Mouse (Mus musculus) frontal cortex, adult (tissue): ENCODE results near the gene Shroom3.

ENCODE experiments used
- ATAC-seq: cut with Nextera tagmentation; 2 replicates; pipeline ENCODE4 v1.9.2; 2017; ENCODE audit warnings: mild to moderate bottlenecking, moderate library complexity, mixed read lengths; ENCODE audit not compliant: low TSS enrichment

Shroom3 gene

DNA sequence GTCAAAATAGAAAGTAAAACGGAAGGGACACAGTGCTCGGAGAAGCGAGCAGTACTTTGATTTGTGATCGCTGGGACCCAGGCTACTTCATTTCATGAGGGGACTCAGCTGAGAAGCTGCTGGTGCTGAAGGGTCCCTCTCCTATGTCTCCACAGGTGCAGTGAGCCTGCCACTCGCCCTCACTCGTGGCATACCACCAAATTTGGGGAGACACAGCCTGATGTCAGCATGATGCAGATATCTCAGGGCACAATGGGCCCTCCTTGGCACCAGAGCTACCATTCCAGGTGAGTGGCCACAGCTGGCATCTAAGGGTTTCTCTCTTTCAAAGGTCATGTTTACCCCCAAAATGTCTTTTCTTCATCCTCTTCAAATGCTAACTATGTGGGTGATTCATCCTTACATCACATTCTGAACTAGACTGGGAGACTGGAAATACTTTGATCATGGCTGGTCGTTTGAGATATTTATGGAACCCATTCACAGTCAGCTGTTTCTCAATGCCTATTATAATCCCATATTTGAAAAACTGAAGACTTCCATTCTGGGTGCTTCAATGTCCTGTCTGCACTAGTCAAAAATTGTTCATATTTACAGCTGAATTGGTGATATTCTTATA, 250.5 kb downstream of the Shroom3 start:
- ATAC-seq: peak; percentile 50; the same call in 1 of the 2 replicates

DNA sequence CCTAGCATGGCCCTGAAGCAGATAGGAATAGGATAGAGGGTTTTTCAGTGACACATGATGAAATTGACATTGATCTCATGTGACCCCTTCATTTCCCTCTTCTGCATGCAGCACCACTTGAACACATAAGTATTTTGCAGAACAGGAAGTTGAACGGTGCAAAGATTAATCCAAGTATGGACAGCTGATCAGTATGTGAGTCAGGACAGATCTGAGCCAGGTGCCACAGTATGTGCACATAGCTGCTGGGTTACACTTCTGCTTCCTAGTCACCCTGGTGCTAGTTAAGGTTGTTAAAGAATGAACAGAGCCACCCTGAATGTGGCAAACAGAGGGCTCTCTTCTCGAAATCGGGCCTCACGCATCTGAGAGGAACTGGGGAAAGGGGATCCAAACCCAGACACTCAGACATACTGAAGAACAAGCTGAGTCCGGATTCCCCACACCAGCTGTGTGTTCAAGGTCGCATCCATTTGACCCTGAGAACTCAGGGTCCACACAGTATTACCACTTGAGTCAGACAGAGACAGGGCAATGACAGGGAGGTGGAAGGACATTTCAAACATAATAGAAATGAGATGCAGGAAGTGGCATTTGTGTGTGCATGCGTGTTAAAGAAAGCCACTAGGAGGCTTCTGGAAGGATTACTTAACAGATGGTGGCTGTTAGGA, 251.2 kb downstream of the Shroom3 start:
- no peak for ATAC-seq

DNA sequence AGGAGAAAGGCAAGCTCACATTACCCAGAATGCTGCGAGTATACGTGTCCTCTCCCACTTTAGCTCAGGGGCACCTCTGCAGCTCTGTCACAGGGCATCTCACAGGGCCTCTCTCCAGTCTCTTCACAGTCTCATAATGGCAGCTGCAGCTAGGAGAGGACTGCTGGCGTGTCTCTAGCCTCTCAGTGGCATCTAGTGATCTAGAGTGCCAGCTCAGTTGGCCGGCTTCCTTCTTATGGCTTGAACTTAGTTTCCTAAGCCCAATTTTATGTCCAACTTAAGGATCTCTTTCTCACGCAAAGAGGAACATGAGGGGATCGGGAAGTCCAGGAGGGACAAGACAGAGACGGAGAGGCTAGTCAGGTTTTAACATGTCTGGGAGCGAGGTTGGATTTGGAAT, 252.6 kb downstream of the Shroom3 start:
- ATAC-seq: no peak

DNA sequence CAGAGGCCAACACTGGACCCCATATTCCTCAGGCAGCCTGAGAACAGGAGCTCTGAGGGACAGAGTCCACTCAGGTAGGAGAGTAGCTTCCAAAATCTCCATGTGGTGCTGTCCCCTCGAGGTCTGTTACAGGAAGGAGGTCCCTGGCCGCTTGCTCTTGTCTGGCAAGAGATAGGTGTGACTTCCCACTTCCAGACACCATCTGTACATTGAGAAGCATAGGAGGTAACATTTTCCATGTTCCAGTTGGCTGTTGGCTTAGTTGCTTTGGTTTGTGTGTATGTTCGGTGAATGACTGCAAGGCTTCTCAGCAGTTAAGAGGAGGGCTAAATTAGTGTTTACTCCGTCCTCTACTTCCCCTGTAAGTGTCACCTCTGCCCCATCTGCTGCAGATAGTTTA, 254.5 kb downstream of the Shroom3 start:
- peak; percentile 69 for ATAC-seq

DNA sequence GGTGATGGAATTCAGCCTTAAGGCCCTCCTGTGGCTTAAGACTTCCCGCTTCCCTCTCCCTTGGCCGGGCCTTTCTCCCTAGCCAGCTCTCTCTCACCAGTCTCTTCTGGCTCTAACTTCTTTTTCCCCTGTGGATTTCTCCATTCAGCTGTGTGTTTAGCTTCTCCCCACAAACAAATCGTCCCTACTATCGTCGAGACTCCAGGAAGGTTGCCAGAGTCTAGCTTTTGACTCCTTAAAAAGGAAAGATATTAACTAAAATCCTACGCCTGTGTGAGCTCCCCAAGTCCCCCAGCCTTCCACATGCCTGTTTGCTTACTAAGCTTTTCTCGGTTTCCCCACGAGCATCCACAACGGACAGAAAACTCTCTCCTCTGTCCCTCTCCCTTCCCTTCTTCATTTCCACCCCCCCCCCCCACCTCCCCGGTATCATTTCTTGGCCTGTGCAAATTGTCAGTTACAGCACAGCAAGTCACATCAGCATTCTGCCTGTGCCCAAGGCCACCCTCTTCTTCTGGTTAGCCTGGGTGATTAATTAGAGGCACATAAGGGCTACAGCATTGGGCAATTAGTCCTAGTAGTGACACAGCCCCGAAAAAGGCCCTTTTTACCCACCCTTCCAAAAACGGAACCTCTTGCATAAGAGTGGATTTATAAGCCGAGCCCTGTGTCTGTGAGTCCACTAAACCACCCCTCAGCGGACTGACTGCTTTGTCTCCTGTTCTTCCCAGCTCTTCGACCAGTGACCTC, 256.2 kb downstream of the Shroom3 start:
- no peak for ATAC-seq

DNA sequence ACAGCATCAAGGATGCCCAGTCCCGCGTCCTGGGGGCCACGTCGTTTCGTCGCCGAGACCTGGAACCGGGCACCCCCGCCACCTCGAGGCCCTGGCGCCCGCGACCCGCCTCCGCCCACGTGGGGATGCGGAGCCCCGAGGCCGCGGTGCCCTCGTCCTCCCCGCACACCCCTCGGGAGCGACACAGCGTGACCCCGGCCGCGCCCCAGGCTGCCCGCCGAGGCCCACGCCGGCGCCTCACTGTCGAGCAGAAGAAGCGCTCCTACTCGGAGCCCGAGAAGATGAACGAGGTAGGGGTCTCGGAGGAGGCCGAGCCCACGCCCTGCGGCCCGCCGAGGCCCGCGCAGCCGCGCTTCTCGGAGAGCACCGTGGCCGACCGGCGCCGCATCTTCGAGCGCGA, 258.9 kb downstream of the Shroom3 start:
- no peak for ATAC-seq

DNA sequence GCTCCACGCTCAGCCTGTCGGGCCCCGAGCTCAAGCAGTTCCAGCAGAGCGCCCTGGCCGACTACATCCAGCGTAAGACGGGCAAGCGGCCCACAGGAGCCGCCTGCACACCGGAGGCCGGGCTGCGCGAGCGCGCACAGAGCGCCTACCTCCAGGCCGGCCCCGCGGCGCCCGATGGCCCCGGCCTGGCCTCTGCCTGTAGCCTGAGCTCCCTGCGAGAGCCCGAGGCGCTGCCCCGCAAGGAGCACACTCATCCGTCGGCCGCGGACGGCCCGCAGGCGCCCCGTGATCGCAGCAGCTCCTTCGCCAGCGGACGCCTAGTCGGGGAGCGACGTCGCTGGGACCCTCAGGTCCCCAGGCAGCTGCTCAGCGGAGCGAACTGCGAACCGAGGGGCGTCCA, 259.3 kb downstream of the Shroom3 start:
- no peak for ATAC-seq

DNA sequence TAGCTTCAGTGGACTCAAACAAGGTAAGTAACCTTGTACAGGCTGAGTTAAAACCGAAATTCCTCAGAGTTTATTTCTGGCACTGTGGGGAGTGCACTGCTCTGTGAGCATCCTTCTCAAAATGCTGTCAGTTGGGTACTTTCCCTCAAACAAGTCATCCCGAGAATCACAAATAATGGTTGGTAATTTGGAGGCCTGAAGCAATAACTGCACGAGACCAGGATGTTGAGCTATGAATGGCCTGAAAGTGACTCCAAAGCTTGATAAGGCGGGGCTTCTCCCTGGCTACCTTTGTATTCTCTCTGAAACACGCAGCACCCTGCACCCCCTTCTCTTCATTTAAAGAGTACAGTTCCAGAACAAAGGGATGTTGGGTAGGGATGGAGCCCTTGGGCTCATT, 261.6 kb downstream of the Shroom3 start:
- ATAC-seq: no peak

DNA sequence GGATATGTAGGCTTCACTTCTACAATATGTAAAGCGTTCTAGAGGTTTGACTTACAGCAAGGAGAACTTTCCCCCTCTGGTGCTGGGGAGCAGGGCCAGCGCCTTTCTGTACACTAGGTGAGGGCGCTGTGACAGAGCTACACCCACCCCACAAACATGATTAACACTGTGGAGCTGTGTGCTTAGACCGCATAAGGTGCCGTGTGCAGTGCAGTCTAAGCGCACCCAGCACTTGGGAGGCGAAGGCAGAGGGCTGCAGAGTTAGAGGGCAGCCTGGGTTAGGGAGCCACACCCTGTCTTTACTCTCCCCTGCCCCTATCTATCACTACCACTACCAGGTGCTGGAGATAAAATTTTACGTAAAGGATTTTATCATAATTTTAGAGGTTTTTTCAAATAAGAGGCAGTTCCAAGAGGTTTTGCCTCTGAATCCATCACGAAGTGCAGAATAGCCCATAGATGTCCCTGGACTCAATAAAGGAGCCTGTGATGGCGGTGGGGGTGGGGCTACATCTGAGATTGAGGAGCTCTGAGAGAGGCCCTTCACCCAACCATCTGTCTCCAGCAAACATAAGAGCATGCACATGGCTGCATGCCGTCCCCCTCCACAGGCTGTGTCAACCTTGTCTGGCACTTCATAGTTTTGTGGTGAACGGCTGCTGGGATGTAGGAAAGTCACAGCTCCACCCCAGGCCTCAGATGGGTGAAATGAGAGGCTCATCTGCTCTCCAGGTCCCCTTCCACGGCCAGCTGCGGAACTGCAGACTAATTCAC, 265.9 kb downstream of the Shroom3 start:
- ATAC-seq: no peak

DNA sequence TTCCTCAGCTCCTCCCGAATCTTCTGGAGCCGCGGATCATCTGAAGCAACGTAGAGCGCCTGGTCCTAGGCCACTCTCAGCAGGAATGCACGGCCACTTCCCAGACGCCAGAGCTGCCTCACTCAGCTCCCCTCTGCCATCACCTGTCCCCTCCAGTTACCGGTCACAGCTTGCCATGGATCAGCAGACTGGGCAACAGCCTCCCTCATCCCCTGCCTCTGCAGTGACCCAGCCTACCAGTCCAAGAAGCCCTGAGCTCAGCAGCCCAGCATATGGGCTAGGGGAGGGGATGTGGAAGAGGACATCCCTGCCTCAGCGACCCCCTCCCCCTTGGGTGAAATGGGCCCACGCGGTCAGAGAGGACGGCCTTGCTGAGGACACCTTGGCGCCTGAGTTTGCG, 267.3 kb downstream of the Shroom3 start:
- ATAC-seq: no peak

DNA sequence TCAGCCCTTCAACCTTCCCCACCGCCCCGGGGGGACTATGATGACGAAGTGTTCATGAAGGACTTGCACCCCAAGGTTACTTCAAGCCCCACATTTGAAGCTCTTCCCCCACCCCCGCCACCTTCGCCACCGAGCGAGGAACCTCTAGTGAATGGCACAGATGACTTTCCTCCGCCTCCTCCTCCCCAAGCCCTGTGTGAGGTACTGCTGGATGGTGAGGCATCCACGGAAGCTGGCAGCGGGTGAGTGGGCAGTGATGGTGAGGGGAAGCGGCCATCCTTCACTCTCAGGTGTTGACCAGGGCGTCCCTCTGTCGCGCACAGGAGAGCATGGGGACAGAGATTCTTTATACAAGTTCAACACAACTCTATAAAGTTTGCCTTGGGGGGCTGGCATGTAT, 267.8 kb downstream of the Shroom3 start:
- peak; percentile 36; the same call in 1 of the 2 replicates for ATAC-seq

DNA sequence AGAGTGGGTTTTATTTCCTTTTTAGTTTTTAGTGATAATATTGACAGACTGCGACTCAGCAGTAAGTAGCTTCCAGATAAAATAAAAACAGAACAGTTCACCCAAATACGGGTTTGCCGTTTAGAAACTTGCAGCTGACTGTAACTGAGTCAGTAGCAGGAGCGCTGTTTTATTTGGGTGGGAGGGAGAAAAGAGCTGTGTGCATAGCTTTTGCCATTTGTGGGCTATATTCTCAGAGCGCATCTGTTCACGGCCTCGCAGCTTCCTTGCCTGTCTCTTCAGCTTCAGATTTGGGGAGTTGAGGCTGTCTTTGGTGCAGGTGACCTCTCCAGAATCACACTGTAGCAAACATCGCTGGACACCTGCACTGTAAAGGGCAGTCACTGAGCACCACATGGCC, 270.6 kb downstream of the Shroom3 start:
- ATAC-seq: peak; percentile 20; the same call in 1 of the 2 replicates

DNA sequence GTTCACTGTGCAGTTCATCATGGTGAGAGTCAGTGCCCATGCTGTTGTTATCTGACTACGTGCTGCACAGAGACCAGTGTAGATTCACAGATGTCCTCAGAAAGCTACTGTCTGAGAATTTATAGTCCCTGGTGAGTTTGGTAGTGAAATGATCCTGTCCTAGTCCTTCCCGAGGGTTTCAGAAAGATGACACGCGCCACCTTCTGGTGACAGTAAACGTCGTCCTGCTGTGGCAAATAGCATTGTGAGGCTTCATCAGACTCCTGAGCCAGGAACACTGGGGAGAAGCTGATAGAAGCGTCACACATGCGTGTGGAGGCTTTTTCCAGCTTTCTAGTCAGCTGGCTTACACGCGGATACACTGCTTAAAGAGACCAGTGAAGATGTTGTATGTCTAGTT, 271.1 kb downstream of the Shroom3 start:
- peak; percentile 88 for ATAC-seq

DNA sequence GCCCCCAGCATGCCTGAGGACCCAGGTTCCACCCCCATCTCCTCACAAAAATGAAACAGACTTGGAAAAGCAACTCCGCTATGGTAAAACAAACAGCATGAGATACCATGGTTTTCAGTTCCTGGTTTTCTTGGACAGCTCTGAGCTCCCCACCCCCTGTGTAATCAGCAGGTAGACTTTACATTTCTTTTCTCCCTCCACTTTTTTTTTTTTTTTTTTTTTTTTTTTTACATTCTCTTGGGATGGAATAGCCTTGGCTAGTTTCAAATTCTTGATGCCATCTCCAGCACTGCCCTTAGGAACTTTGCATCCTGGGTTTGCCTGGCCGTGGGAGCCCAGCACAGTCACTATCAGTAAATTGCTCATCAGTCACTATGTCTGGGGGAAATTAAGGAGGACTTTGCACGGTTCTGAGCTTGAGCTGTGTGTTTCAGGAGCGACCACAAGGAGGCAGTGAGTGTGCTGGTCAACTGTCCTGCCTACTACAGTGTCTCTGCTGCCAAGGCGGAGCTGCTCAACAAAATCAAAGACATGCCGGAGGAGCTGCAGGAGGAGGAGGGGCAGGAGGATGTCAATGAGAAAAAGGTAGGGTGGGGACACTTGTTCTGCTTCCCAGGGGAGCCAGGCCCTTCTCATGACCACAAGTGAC, 271.7 kb downstream of the Shroom3 start:
- peak; percentile 28; the same call in 1 of the 2 replicates for ATAC-seq

DNA sequence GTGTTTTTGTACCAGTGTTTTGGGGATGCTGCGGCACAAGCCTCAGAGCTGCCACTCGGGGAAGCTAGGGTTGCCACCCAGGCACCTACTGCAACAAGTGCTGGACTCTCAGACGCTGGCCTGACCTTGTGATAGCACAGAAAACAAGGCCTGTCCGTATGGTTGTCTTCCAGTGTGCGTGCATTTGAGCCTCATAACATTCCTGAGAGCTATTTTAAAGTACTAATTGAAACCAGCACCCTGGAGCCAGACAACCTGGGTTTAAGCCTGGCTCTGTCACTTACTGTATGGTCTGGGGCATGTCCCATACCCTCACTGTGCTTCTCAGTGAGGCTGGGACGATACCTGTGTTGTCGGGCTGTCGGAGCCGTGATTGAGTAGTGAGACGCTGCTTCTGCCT, 276.1 kb downstream of the Shroom3 start:
- no peak; the same call in 1 of the 2 replicates for ATAC-seq

DNA sequence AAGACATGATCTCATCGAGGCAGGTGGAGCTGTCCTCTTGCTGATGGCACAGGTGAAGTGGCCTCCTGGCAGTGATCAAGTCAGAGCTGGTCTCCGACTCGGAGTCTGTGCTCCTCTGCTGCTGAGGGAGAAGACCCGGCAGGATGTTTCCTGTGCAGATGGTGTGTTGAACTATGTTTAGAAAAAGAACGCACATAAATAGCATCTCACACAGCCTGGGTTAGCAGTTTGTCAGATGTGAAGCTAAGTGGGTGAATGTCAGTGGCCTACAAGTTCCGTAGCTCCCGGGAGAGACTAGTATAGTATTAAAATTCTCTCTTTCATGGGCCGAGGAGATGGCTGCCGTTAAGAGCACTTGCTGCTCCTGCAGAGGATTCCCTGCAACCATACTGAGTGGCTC, 276.5 kb downstream of the Shroom3 start:
- ATAC-seq: peak; percentile 64

DNA sequence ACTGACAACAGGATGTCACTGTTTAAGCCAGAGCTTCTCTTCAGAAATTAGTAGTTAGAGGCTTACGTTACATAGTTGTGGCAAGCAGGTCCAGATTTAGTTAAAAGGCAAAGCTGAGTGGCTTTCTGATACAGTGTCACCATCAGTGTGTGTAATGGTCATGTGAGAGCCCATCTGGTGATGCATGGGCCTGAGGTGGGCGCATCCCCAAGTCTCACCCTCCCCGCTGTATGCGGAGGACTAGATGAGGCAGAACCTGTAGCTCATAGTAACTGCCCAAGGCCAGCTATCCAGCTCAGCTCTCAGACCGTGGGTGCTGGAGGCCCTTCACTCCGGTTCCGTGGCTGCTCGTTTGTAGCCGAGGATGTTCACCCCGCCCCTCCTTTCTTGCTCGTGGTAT, 278.1 kb downstream of the Shroom3 start:
- ATAC-seq: 0 out of 2 replicates have a peak, but pooled peaks have one; percentile 13

DNA sequence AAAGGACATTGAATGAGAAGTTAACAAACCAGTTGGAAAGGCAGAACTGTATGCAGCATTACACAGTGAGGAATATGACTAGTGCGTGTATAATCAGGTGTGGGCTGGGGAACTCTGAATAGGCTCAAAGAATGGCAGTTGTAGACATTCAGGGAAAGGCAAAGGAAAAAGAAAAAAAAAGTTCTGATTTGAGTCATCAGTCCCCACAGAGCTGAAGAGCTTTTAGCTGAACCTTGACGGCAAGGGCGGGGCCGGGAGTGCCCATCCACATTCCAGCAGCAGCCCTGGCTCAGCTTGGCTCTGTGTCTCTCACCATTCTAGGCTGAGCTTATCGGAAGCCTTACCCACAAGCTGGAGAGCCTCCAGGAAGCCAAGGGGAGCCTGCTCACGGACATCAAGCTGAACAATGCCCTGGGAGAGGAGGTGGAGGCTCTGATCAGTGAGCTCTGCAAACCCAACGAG, 278.6 kb downstream of the Shroom3 start:
- peak; percentile 17; the same call in 1 of the 2 replicates for ATAC-seq

DNA sequence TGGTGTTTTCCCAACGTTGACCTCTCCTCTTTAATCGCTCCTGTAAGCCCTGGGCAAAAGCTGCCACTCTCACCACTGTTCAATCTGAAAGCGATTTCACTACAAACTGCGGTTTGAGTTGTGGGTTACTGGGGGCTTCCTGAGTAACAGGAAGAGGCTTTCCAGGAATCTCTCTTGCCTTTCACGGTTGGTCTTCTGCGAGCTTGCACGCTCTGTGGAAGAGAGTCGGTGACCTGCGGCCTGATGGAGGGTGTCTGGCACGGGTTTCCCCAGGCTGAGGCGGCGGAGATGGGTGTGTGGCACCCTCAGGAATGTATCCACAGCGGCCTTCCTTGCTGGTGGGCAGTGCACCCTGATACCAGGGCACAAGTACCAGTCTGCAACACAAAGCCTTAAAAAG, 281.5 kb downstream of the Shroom3 start:
- no peak for ATAC-seq

DNA sequence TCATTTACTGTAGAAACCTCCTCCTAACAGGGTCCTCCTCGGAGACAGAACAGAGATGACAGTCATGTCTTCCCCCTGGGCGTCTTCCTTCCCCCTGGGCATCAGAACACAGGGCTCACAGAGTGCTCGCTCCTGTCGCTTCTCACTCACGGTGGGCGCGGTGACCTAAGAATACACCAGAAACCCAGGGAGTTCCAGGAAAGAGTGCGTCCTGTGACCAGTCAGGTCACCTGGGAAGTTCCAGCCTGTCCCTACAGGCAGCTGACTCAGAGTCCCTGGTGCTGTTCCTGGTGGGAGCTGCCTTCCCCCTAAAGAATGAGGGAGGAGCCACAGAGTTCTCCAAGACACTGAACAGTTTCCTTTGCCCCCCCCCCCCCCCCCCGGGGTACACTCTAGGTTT, 283.9 kb downstream of the Shroom3 start:
- no peak for ATAC-seq

DNA sequence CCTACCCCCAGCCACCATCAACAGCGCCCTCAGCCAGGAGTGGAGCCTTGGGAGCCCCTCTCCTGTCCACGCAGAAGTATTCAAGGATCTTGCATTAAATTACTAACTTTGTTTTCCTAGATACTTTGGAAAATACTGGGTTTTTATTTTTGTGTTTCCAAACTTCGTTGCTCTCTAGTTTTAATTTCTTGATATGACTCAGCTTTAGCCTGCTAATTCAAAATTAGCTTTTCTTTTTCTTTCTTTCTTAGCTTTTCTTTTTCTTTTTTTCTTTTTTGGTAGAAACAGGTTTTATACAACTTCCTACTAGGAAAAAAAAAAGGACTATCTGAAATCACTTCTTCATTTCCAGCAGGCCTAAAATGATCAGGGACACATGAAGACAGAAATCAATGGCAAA, 284.7 kb downstream of the Shroom3 start:
- no peak for ATAC-seq
